Mouse (Mus musculus): ENCODE results near the gene Ildr2.

DNA sequence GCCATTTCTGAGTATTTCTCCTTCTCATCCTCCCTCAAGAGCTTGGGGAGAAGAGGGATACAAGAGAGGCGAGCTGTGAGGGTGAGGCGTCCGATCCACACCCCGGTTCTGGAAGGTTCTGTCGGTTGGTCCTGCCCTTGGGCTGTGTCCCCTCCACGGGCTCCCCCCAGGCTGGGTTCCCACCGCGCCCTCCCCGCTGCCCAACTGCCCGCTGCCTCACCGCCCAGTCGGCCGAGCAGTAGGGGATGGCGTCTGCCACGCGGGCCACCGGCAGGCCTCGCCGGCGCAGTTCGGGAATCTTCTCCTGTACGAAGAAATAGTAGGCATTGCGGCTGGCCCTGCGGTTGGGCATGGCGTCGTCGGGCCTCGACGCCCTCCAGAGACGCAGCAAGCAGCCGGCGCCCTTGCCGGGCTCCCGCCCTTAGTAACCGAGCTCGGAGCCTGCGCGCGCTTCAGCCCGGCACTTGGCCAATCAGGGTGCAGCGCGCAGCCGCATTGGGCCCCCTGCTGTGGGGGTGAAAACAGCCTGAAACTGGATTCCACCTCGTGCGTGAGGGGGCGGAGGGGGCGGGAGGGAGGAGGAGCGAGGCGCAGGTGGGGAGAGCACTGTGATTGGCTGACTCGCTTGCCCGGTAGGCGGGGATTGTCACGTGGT lies 15.5 kb upstream of the Ildr2 start, which contains the start of gene Mael:
- no peak for TF ChIP-seq CTCF (IDR thresholded peaks at IDR 0.05; ENCODE audit: insufficient read depth, low read length)
- no peak for TF ChIP-seq POLR2A (IDR thresholded peaks at IDR 0.05; ENCODE audit: borderline replicate concordance, extremely low read depth, low read depth, low read length)
